Mouse (Mus musculus): ENCODE results near the gene Adam10.

Gene Adam10

DNA sequence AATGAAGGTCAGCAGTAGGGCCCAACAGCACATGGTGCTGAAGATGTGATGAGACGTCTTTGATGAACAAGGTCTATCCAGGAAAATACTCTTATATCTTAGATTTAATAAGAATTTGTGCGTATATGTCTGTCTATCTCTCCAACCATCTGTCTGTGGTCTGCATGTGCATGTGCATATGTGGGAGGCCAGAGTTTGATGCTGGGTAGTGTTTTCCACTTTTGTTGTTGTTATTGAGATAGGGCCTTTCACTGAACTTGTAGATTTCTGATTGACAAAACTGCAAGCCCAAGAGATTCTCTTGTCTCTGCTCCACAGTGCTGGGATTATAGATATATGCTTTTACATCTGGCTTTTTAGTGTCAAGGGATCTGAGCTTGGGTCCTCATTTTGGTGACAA, 96.7 kb downstream of the Adam10 start:
- DNase-seq (ENCODE audit: low read depth, low spot score) = no peak

GRCm38 (mm10) chr9:70782191-70782590, 103.4 kb downstream of the Adam10 start:
- no peak for DNase-seq (ENCODE audit: low read depth, low spot score)

GRCm38 (mm10) chr9:70788705-70789104, 109.9 kb downstream of the Adam10 start:
- no peak for DNase-seq (ENCODE audit: low read depth, low spot score)

DNA sequence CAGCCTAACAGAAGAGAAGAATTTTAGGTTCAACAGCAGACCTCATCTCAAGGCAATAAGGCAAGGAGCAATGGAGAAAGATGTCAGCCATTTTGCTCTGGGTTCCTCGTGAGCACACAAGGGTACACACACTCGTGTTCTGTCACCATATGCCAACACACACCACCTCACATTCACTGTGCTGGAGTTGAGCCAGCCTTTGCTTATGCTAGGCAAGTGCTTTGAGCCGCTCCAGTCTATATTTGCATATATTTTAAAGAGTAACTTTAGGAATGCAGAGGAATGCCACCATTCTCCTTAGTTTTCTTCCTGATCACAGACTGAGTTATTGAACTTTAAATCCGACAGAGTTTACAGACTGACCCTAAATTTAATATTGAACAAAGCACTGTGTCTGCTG, 111.8 kb downstream of the Adam10 start:
- DNase-seq (ENCODE audit: low read depth, low spot score) = no peak

- no peak for DNase-seq (ENCODE audit: low read depth, low spot score)
These were observed 116.0 kb downstream of the Adam10 start for GRCm38 (mm10) chr9:70794643-70795438.

GRCm38 (mm10) chr9:70795439-70795757, 116.6 kb downstream of the Adam10 start:
- DNase-seq (ENCODE audit: low read depth, low spot score) = no peak

DNA sequence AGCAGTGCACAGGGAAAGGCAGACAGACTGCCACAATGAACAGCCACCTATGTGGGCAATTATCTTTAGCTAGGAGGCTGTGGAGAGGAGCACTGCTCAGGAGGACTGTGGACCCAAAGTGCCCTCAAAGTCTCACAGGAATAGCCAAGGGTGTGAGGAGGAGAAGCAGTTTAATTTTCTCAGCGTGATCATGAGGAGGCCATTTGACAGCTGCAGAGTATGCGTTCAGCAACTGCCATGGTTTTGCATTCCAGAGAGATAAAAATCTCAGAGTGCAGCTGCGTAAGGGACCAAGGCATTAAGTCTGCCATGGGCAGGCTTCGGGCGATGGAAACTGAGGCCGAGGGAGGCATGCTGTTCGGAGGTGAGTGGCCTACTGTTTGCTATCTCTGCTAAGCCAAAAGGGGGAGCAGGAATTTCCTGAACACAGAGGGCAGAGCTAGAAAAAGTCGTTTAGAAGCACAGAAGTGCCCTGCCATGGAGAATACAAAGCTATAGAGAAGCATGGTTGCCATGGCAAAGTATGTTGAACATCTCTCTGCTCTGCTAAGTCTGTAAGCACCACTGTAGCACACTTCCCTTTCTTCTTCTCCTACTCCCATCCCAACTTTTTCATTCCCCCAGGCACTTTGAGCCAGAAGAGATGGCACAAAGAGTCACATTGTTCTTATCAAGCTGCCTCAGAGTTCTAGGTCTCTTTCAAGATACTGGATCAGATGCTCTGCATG, 122.0 kb downstream of the Adam10 start:
- no peak for DNase-seq (ENCODE audit: low read depth, low spot score)

DNA sequence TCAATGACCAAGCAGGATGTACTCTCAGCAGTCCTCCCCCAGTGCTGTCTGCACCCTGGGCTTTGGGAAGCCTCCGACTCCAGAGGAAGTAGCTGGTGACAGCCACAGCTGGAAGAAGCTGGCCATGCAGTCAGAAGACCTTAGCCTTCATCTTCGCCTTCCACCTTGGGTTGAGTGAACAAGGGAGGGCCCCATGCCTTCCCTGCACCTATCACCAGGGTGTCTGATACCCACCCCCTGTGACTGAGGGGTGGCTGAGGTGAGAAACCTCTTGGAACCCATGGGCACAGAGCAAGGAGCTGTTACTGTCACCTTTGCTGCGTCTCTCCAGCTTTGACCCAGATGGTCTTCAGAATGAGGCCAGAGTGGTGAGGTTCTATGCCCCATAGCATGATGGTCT, 123.0 kb downstream of the Adam10 start:
- DNase-seq (ENCODE audit: low read depth, low spot score) = no peak

GRCm38 (mm10) chr9:70802816-70803215, 124.0 kb downstream of the Adam10 start:
- DNase-seq (ENCODE audit: low read depth, low spot score) = no peak

- DNase-seq (ENCODE audit: low read depth, low spot score) = no peak
These were observed 127.3 kb downstream of the Adam10 start for GRCm38 (mm10) chr9:70806069-70806468.

DNA sequence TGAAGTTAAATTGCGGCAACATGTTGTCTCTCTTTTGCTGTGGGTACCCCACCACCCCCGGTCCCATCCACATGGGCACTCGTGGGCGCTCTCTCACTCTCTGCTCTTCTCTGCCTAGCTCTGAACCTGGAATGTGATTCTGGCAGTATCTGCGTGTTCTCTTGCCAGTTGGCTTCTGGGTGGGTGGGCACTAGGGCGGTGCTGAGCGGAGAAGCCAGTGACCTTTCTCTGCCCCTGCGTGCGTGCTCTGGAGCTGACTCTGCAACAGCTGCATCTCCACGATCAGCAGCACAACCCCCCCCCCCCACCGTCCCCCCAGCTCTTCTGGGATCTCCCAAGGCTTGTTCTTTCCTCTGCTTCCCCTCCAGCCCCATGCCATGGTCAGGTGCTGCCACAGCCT, 128.9 kb downstream of the Adam10 start:
- no peak for DNase-seq (ENCODE audit: low read depth, low spot score)

GRCm38 (mm10) chr9:70812551-70812950, 133.8 kb downstream of the Adam10 start:
- DNase-seq (ENCODE audit: low read depth, low spot score) = no peak

DNA sequence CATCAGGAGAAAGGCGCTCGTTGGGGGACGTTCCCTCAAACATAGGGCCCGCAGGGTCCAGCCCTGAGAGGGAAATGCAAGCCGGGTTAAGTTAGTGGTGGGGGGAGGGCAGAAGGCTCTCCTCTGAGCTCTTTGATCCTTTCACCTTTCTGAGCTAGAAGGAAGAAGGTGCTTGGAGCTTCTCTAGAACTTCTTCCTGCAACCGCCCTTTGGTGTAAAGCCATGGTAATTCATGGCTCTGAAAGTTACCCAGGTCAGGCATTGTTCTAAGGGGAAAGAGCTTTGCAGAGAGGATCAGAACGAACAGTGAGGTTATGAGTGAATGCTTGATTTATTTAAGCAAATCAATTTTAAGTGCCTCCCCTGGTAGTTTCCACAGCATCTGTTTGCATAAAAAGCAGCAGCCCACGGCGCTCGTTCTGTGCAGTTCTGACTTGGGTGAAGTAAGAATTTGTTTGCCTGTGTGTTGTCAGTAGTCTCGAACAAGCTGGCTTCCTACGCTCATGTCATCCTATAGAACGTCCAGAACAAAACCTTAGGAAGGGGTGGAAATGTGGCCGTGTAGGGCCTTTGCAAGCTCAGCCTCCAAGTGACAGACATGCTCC, 138.0 kb downstream of the Adam10 start:
- no peak for DNase-seq (ENCODE audit: low read depth, low spot score)

- DNase-seq (ENCODE audit: low read depth, low spot score) = no peak
These were observed 138.6 kb downstream of the Adam10 start for GRCm38 (mm10) chr9:70817396-70817795.

GRCm38 (mm10) chr9:70818739-70819138, 139.9 kb downstream of the Adam10 start:
- no peak for DNase-seq (ENCODE audit: low read depth, low spot score)

DNA sequence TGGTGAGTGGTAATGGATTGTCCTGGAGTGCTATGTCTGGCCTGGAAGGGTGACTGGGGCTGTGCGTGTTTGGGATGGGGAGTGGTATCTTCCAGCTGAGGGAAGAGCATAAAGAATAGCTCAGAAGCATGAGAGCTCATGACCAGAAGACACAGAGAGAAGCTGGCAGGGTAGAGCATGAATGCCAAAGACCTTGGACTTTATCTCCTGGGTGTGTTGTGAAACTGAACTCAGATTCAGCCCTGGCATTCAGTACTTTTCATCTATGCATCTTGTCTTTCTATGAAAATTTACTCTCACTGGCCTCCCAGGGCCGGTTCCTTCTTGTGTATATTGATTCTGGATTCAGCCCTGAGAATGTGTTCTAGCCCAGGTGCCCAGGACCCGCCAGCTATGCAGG, 145.3 kb downstream of the Adam10 start:
- no peak for DNase-seq (ENCODE audit: low read depth, low spot score)

DNA sequence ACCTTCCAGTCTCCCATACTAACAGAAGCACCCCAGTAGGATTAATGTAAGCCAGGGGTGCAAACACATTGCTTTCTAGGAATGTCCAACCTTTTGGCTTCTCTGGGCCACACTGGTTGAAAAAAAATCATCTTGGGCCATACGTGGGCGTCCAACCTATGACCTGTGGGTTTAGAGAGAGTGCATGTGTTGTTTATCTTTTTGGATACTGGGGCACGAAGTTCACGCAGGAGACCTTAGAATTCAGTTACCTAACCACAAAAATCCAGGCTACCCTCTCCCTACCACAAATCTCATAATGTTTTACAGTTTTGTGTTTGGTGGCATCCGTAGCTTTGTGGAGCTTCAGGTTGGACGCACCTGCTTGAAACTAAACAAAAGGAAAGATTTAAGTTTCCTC, 149.1 kb downstream of the Adam10 start:
- no peak for DNase-seq (ENCODE audit: low read depth, low spot score)
